Comparison of ENCODE assay signal across 19 mouse cellular contexts in genomic region chr10:79955691-79956090, GRCm38 (mm10). TPM values are rescaled to one million over a fixed set of nuclear protein-coding genes. Genes with fewer than 3 reads are reported as not detected.
DNase-seq lines count a peak whose midpoint lies in the region; ATAC-seq and TF ChIP-seq lines count a peak whose summit lies in the region.
"Had no signal": no experiment of that assay in that cellular context is flagged by ENCODE, and none has a peak within 500 bp of the region (broad histone marks: within the 10 kb centered on the region; RNA-seq: fewer than 3 reads in every experiment).

No protein-coding gene starts in this region.

- no peak for TF ChIP-seq CTCF in forebrain, postnatal 0 days (IDR thresholded peaks at IDR 0.05; ENCODE audit: low read depth)
- no peak for TF ChIP-seq CTCF in hindbrain, postnatal 0 days (IDR thresholded peaks at IDR 0.05; ENCODE audit: low read depth)

- no peak for DNase-seq in forebrain, postnatal 0 days
- no peak for DNase-seq in hindbrain, postnatal 0 days (ENCODE audit: low spot score)
- no peak for DNase-seq in neural tube, embryonic 10.5 days (ENCODE audit: extremely low spot score, low spot score)
- DNase-seq in thymus, postnatal 0 days (ENCODE audit: low spot score) = no peak
- DNase-seq: adrenal gland, postnatal 25 days; cerebellum, adult 2 months; lung, embryonic 14.5 days; thymus, adult 18-20 months had no signal

- no peaks in the 10 kb centered on the region for H3K9me3 ChIP-seq in forebrain, embryonic 12.5 days
- no peaks in the 10 kb centered on the region for H3K9me3 ChIP-seq in forebrain, postnatal 0 days (ENCODE audit: low read length)
- H3K9me3 ChIP-seq in hindbrain, embryonic 13.5 days = no peaks in the 10 kb centered on the region
- H3K9me3 ChIP-seq in hindbrain, postnatal 0 days (ENCODE audit: low read length) = no peaks in the 10 kb centered on the region
- H3K9me3 ChIP-seq in neural tube, embryonic 13.5 days = no peaks in the 10 kb centered on the region
- no peaks in the 10 kb centered on the region for H3K9me3 ChIP-seq in limb, embryonic 13.5 days
- H3K9me3 ChIP-seq: liver, embryonic 12.5 days; neural tube, embryonic 15.5 days had no signal

- H3K27me3 ChIP-seq in forebrain, embryonic 12.5 days = peaks cover 5% of the 10 kb centered on the region; the same call in 1 of the 2 replicates
- no peaks in the 10 kb centered on the region for H3K27me3 ChIP-seq in forebrain, postnatal 0 days (ENCODE audit: insufficient read depth, low read length)
- H3K27me3 ChIP-seq in hindbrain, embryonic 13.5 days = 0 out of 2 replicates have a peak, but pooled peaks cover 9% of the 10 kb centered on the region
- H3K27me3 ChIP-seq in hindbrain, postnatal 0 days (ENCODE audit: insufficient read depth, low read length) = no peaks in the 10 kb centered on the region
- no peaks in the 10 kb centered on the region for H3K27me3 ChIP-seq in neural tube, embryonic 13.5 days
- no peaks in the 10 kb centered on the region for H3K27me3 ChIP-seq in limb, embryonic 13.5 days
- H3K27me3 ChIP-seq: liver, embryonic 12.5 days; neural tube, embryonic 15.5 days; Patski had no signal

- 0 out of 2 replicates have a peak overlapping the region, but pooled peaks have one; percentile 21 for H3K9ac ChIP-seq in forebrain, embryonic 12.5 days
- H3K9ac ChIP-seq in forebrain, postnatal 0 days = no peak overlapping the region
- H3K9ac ChIP-seq in hindbrain, embryonic 13.5 days = peak overlapping the region; percentile 55; the same call in 1 of the 2 replicates
- H3K9ac ChIP-seq in hindbrain, postnatal 0 days (replicated peaks; ENCODE audit: low read length) = no peak overlapping the region
- H3K9ac ChIP-seq in neural tube, embryonic 13.5 days = peak overlapping the region; percentile 54; the same call in 1 of the 2 replicates
- H3K9ac ChIP-seq in limb, embryonic 13.5 days = peak overlapping the region; percentile 50; the same call in 1 of the 2 replicates
- H3K9ac ChIP-seq: lung, embryonic 14.5 days; neural tube, embryonic 15.5 days had no signal

- H3K36me3 ChIP-seq in forebrain, embryonic 12.5 days (replicated peaks) = peaks cover 21% of the 10 kb centered on the region
- peaks cover 11% of the 10 kb centered on the region; the same call in 1 of the 2 replicates for H3K36me3 ChIP-seq in forebrain, postnatal 0 days (ENCODE audit: insufficient read depth)
- H3K36me3 ChIP-seq in hindbrain, embryonic 13.5 days = peaks cover 25% of the 10 kb centered on the region
- H3K36me3 ChIP-seq in hindbrain, postnatal 0 days (ENCODE audit: insufficient read depth, low read length) = peaks cover 14% of the 10 kb centered on the region
- H3K36me3 ChIP-seq in neural tube, embryonic 13.5 days = peaks cover 29% of the 10 kb centered on the region
- peaks cover 27% of the 10 kb centered on the region for H3K36me3 ChIP-seq in limb, embryonic 13.5 days

- no peak overlapping the region for H3K27ac ChIP-seq in forebrain, embryonic 12.5 days
- no peak overlapping the region for H3K27ac ChIP-seq in forebrain, postnatal 0 days (ENCODE audit: low read depth, low read length)
- H3K27ac ChIP-seq in hindbrain, embryonic 13.5 days = no peak overlapping the region
- no peak overlapping the region for H3K27ac ChIP-seq in hindbrain, postnatal 0 days
- no peak overlapping the region; the same call in 1 of the 2 replicates for H3K27ac ChIP-seq in neural tube, embryonic 13.5 days (replicated peaks)
- peak overlapping the region; percentile 39; the same call in 1 of the 2 replicates for H3K27ac ChIP-seq in limb, embryonic 13.5 days
- H3K27ac ChIP-seq: liver, embryonic 12.5 days; macrophage; neural tube, embryonic 15.5 days had no signal

- ATAC-seq in forebrain, embryonic 12.5 days (ENCODE audit: low FRiP score) = no peak
- no peak for ATAC-seq in forebrain, postnatal 0 days
- no peak for ATAC-seq in hindbrain, embryonic 13.5 days (ENCODE audit: low FRiP score)
- no peak for ATAC-seq in hindbrain, postnatal 0 days
- no peak for ATAC-seq in neural tube, embryonic 13.5 days (ENCODE audit: low read depth)
- no peak for ATAC-seq in limb, embryonic 13.5 days (ENCODE audit: low FRiP score, low read depth)
- ATAC-seq: activated CD4-positive, CD25-positive, alpha-beta regulatory T cell, adult 4 months; liver, embryonic 12.5 days; Patski had no signal

- H3K4me1 ChIP-seq in forebrain, embryonic 12.5 days = peaks cover 10% of the 10 kb centered on the region
- no peaks in the 10 kb centered on the region for H3K4me1 ChIP-seq in forebrain, postnatal 0 days (ENCODE audit: insufficient read depth)
- H3K4me1 ChIP-seq in hindbrain, embryonic 13.5 days (replicated peaks) = peaks cover 7% of the 10 kb centered on the region
- peaks cover 2% of the 10 kb centered on the region; the same call in 1 of the 2 replicates for H3K4me1 ChIP-seq in hindbrain, postnatal 0 days (ENCODE audit: insufficient read depth, low read length)
- H3K4me1 ChIP-seq in neural tube, embryonic 13.5 days (replicated peaks) = peaks cover 9% of the 10 kb centered on the region
- peaks cover 17% of the 10 kb centered on the region for H3K4me1 ChIP-seq in limb, embryonic 13.5 days

- no peak overlapping the region for H3K4me2 ChIP-seq in forebrain, embryonic 12.5 days
- no peak overlapping the region for H3K4me2 ChIP-seq in forebrain, postnatal 0 days (ENCODE audit: low read depth)
- no peak overlapping the region for H3K4me2 ChIP-seq in hindbrain, embryonic 13.5 days
- no peak overlapping the region for H3K4me2 ChIP-seq in hindbrain, postnatal 0 days (ENCODE audit: low read depth, low read length)
- no peak overlapping the region for H3K4me2 ChIP-seq in neural tube, embryonic 13.5 days
- no peak overlapping the region for H3K4me2 ChIP-seq in limb, embryonic 13.5 days (replicated peaks)
- H3K4me2 ChIP-seq: liver, embryonic 12.5 days; lung, embryonic 14.5 days; neural tube, embryonic 15.5 days had no signal

- no peak overlapping the region for H3K4me3 ChIP-seq in forebrain, embryonic 12.5 days (replicated peaks)
- no peak overlapping the region for H3K4me3 ChIP-seq in forebrain, postnatal 0 days (ENCODE audit: low read depth, low read length)
- no peak overlapping the region for H3K4me3 ChIP-seq in hindbrain, embryonic 13.5 days
- H3K4me3 ChIP-seq in hindbrain, postnatal 0 days (ENCODE audit: low read length) = no peak overlapping the region
- no peak overlapping the region for H3K4me3 ChIP-seq in neural tube, embryonic 13.5 days
- H3K4me3 ChIP-seq in limb, embryonic 13.5 days = no peak overlapping the region
- H3K4me3 ChIP-seq: liver, embryonic 12.5 days; neural tube, embryonic 15.5 days had no signal

- WGBS in forebrain, embryonic 12.5 days = 83% methylated on average over 9 of the region's 9 CpGs
- 79% methylated on average over 9 of the region's 9 CpGs for WGBS in forebrain, postnatal 0 days
- 77% methylated on average over 9 of the region's 9 CpGs for WGBS in hindbrain, embryonic 13.5 days
- 74% methylated on average over 9 of the region's 9 CpGs for WGBS in hindbrain, postnatal 0 days
- 76% methylated on average over 9 of the region's 9 CpGs for WGBS in neural tube, embryonic 13.5 days
- WGBS in limb, embryonic 13.5 days = 69% methylated on average over 9 of the region's 9 CpGs

RNA-seq across cellular contexts. Expression of gene Wdr18, which starts 4.3 kb away (rescaled TPM):
- polyA plus RNA-seq in forebrain, embryonic 12.5 days (2016; fragmentation: Nextera tagmentation; extraction: Ambion mirVana) = 94.4 and 96.0 TPM in 2 replicates
- total RNA-seq in forebrain, postnatal 0 days (2014; rRNA removed) = 58.2 and 84.6 TPM in 2 replicates
- 91.9 and 107 TPM in 2 replicates for polyA plus RNA-seq in forebrain, postnatal 0 days (2015; fragmentation: Nextera tagmentation; extraction: Ambion mirVana)
- 77.4 and 77.9 TPM in 2 replicates for polyA plus RNA-seq in hindbrain, embryonic 13.5 days (2015; fragmentation: Nextera tagmentation; extraction: Ambion mirVana)
- total RNA-seq in hindbrain, postnatal 0 days (2014; rRNA removed) = 74.6 and 81.6 TPM in 2 replicates
- 109 TPM in 2 replicates for polyA plus RNA-seq in hindbrain, postnatal 0 days (2015; fragmentation: Nextera tagmentation; extraction: Ambion mirVana)
- polyA plus RNA-seq in neural tube, embryonic 13.5 days (2015; fragmentation: Nextera tagmentation; extraction: Ambion mirVana) = 67.0 and 85.7 TPM in 2 replicates
- 105 and 106 TPM in 2 replicates for polyA plus RNA-seq in limb, embryonic 13.5 days (2015; fragmentation: Nextera tagmentation; extraction: Ambion mirVana)
- polyA plus RNA-seq in thymus, postnatal 0 days (2015; fragmentation: Nextera tagmentation; extraction: Ambion mirVana) = 77.5 and 85.8 TPM in 2 replicates

RNA-seq across cellular contexts. Expression of gene Grin3b, which starts 14.8 kb away (rescaled TPM):
- 0.46 TPM in 2 replicates for polyA plus RNA-seq in forebrain, embryonic 12.5 days (2016; fragmentation: Nextera tagmentation; extraction: Ambion mirVana)
- total RNA-seq in forebrain, postnatal 0 days (2014; rRNA removed) = 0.14 and 0.15 TPM in 2 replicates
- 0.09 and 0.18 TPM in 2 replicates for polyA plus RNA-seq in forebrain, postnatal 0 days (2015; fragmentation: Nextera tagmentation; extraction: Ambion mirVana)
- polyA plus RNA-seq in hindbrain, embryonic 13.5 days (2015; fragmentation: Nextera tagmentation; extraction: Ambion mirVana) = 0.61 and 0.65 TPM in 2 replicates
- total RNA-seq in hindbrain, postnatal 0 days (2014; rRNA removed) = 0.68 and 0.97 TPM in 2 replicates
- 0.20 and 0.51 TPM in 2 replicates for polyA plus RNA-seq in hindbrain, postnatal 0 days (2015; fragmentation: Nextera tagmentation; extraction: Ambion mirVana)
- polyA plus RNA-seq in neural tube, embryonic 13.5 days (2015; fragmentation: Nextera tagmentation; extraction: Ambion mirVana) = 0.58 and 0.61 TPM in 2 replicates
- 0.41 and 0.73 TPM in 2 replicates for polyA plus RNA-seq in limb, embryonic 13.5 days (2015; fragmentation: Nextera tagmentation; extraction: Ambion mirVana)
- 0.09 and 0.20 TPM in 2 replicates for polyA plus RNA-seq in thymus, postnatal 0 days (2015; fragmentation: Nextera tagmentation; extraction: Ambion mirVana)
- total RNA-seq: granulocyte monocyte progenitor cell, adult 5-6 weeks had no signal
- polyA plus RNA-seq: activated CD4-positive, CD25-positive, alpha-beta regulatory T cell, adult 4 months; macrophage; urinary bladder, adult 2 months had no signal

RNA-seq across cellular contexts. Expression of gene Tmem259, which starts 28.4 kb away (rescaled TPM):
- 14.7 and 19.2 TPM in 2 replicates for polyA plus RNA-seq in forebrain, embryonic 12.5 days (2016; fragmentation: Nextera tagmentation; extraction: Ambion mirVana)
- 109 and 129 TPM in 2 replicates for total RNA-seq in forebrain, postnatal 0 days (2014; rRNA removed)
- 25.6 and 26.5 TPM in 2 replicates for polyA plus RNA-seq in forebrain, postnatal 0 days (2015; fragmentation: Nextera tagmentation; extraction: Ambion mirVana)
- polyA plus RNA-seq in hindbrain, embryonic 13.5 days (2015; fragmentation: Nextera tagmentation; extraction: Ambion mirVana) = 16.0 and 16.3 TPM in 2 replicates
- total RNA-seq in hindbrain, postnatal 0 days (2014; rRNA removed) = 161 and 179 TPM in 2 replicates
- polyA plus RNA-seq in hindbrain, postnatal 0 days (2015; fragmentation: Nextera tagmentation; extraction: Ambion mirVana) = 25.6 and 27.1 TPM in 2 replicates
- 21.0 and 21.4 TPM in 2 replicates for polyA plus RNA-seq in neural tube, embryonic 13.5 days (2015; fragmentation: Nextera tagmentation; extraction: Ambion mirVana)
- 16.0 and 19.5 TPM in 2 replicates for polyA plus RNA-seq in limb, embryonic 13.5 days (2015; fragmentation: Nextera tagmentation; extraction: Ambion mirVana)
- 19.4 and 25.8 TPM in 2 replicates for polyA plus RNA-seq in thymus, postnatal 0 days (2015; fragmentation: Nextera tagmentation; extraction: Ambion mirVana)

RNA-seq across cellular contexts. Expression of gene Arid3a, which starts 28.8 kb away (rescaled TPM):
- 4.5 and 4.7 TPM in 2 replicates for polyA plus RNA-seq in forebrain, embryonic 12.5 days (2016; fragmentation: Nextera tagmentation; extraction: Ambion mirVana)
- 7.1 and 7.9 TPM in 2 replicates for total RNA-seq in forebrain, postnatal 0 days (2014; rRNA removed)
- polyA plus RNA-seq in forebrain, postnatal 0 days (2015; fragmentation: Nextera tagmentation; extraction: Ambion mirVana) = 1.0 and 2.1 TPM in 2 replicates
- polyA plus RNA-seq in hindbrain, embryonic 13.5 days (2015; fragmentation: Nextera tagmentation; extraction: Ambion mirVana) = 3.5 and 4.0 TPM in 2 replicates
- 9.7 and 10.1 TPM in 2 replicates for total RNA-seq in hindbrain, postnatal 0 days (2014; rRNA removed)
- 2.5 and 2.6 TPM in 2 replicates for polyA plus RNA-seq in hindbrain, postnatal 0 days (2015; fragmentation: Nextera tagmentation; extraction: Ambion mirVana)
- polyA plus RNA-seq in neural tube, embryonic 13.5 days (2015; fragmentation: Nextera tagmentation; extraction: Ambion mirVana) = 3.4 and 5.4 TPM in 2 replicates
- polyA plus RNA-seq in limb, embryonic 13.5 days (2015; fragmentation: Nextera tagmentation; extraction: Ambion mirVana) = 5.5 and 6.2 TPM in 2 replicates
- polyA plus RNA-seq in thymus, postnatal 0 days (2015; fragmentation: Nextera tagmentation; extraction: Ambion mirVana) = 3.7 TPM in 2 replicates

RNA-seq across cellular contexts. Expression of gene Cnn2, which starts 32.7 kb away (rescaled TPM):
- polyA plus RNA-seq in forebrain, embryonic 12.5 days (2016; fragmentation: Nextera tagmentation; extraction: Ambion mirVana) = 85.5 and 115 TPM in 2 replicates
- total RNA-seq in forebrain, postnatal 0 days (2014; rRNA removed) = 19.5 and 28.2 TPM in 2 replicates
- 15.7 and 17.0 TPM in 2 replicates for polyA plus RNA-seq in forebrain, postnatal 0 days (2015; fragmentation: Nextera tagmentation; extraction: Ambion mirVana)
- polyA plus RNA-seq in hindbrain, embryonic 13.5 days (2015; fragmentation: Nextera tagmentation; extraction: Ambion mirVana) = 43.7 and 53.1 TPM in 2 replicates
- total RNA-seq in hindbrain, postnatal 0 days (2014; rRNA removed) = 17.2 and 17.9 TPM in 2 replicates
- 15.0 and 16.4 TPM in 2 replicates for polyA plus RNA-seq in hindbrain, postnatal 0 days (2015; fragmentation: Nextera tagmentation; extraction: Ambion mirVana)
- 55.6 and 56.2 TPM in 2 replicates for polyA plus RNA-seq in neural tube, embryonic 13.5 days (2015; fragmentation: Nextera tagmentation; extraction: Ambion mirVana)
- 287 and 299 TPM in 2 replicates for polyA plus RNA-seq in limb, embryonic 13.5 days (2015; fragmentation: Nextera tagmentation; extraction: Ambion mirVana)
- polyA plus RNA-seq in thymus, postnatal 0 days (2015; fragmentation: Nextera tagmentation; extraction: Ambion mirVana) = 137 and 152 TPM in 2 replicates

Comparison
In these comparisons a context has a peak if more than half of its experiments do, and no peak if none do; other contexts are left out.
1. H3K9ac ChIP-seq: peak in forebrain, embryonic 12.5 days (single experiment), hindbrain, embryonic 13.5 days (single experiment), neural tube, embryonic 13.5 days (single experiment) and limb, embryonic 13.5 days (single experiment); none in forebrain, postnatal 0 days (single experiment) and hindbrain, postnatal 0 days (single experiment).